Mouse (Mus musculus) heart, embryonic 16.5 days (tissue): ENCODE results near the gene Acer2. TPM values are rescaled to one million over a fixed set of nuclear protein-coding genes. Genes with fewer than 3 reads are reported as not detected.

ENCODE experiments used
- ATAC-seq: fragments of 200-750 bp; cut with Nextera tagmentation; replicated peaks from 2 replicates; pipeline ENCODE4 v1.8.0; 2017; ENCODE audit warnings: moderate number of reproducible peaks; ENCODE audit not compliant: insufficient read depth, low FRiP score; ENCODE audit errors: extremely low read depth
- H3K27ac ChIP-seq: fragments of 300-500 bp; sonication (generic); 2 replicates; pipeline ENCODE4 v1.5.1; 2014; ENCODE audit warnings: mild to moderate bottlenecking, low read length, control low read depth, moderate library complexity
- H3K27me3 ChIP-seq: fragments of 300-500 bp; sonication (generic); 2 replicates; pipeline ENCODE4 v1.6.1; 2014; ENCODE audit warnings: low read length, mixed read lengths; ENCODE audit not compliant: control insufficient read depth, insufficient read depth
- H3K36me3 ChIP-seq: fragments of 300-500 bp; sonication (generic); 2 replicates; pipeline ENCODE4 v1.6.1; 2014; ENCODE audit not compliant: control insufficient read depth, insufficient read depth
- H3K4me1 ChIP-seq: fragments of 300-500 bp; sonication (generic); 2 replicates; pipeline ENCODE4 v1.6.1; 2014; ENCODE audit warnings: low read length, mixed read lengths; ENCODE audit not compliant: control insufficient read depth, insufficient read depth
- H3K4me2 ChIP-seq: fragments of 300-500 bp; sonication (generic); 2 replicates; pipeline ENCODE4 v1.6.1; 2014; ENCODE audit warnings: low read depth, mild to moderate bottlenecking, control low read depth, low read length
- H3K4me3 ChIP-seq: fragments of 300-500 bp; sonication (generic); 2 replicates; pipeline ENCODE4 v1.5.1; 2014; ENCODE audit warnings: mild to moderate bottlenecking, control low read depth, low read length
- H3K9ac ChIP-seq: fragments of 300-500 bp; sonication (generic); 2 replicates; pipeline ENCODE4 v1.6.1; 2014; ENCODE audit warnings: low read length, control low read depth
- H3K9me3 ChIP-seq: fragments of 300-500 bp; sonication (generic); replicated peaks from 2 replicates; pipeline ENCODE4 v1.6.1; 2016; ENCODE audit warnings: low read length; ENCODE audit not compliant: control insufficient read depth
- WGBS: fragments of 180-500 bp; shearing (Covaris S2); extraction: QIAGEN DNeasy Blood & Tissue Kit; methylation state at CpG from one replicate; pipeline ENCODE4 v1.1.7; 2014; 5-methylcytosine and 5-hydroxymethylcytosine counted together
- polyA plus RNA-seq: library from polyadenylated mRNA; unstranded; fragments of >200 nt; fragmentation: Nextera tagmentation; extraction: Ambion mirVana; gene quantifications from 2 replicates; pipeline ENCODE4 v1.2.1, GENCODE M21; 2015

Gene Acer2
- polyA plus RNA-seq, 1 experiment from 2014 or later, result 31.2 TPM

GRCm38 (mm10) chr4:86957576-86958411, 83.6 kb downstream of the Acer2 start:
- H3K27ac ChIP-seq, result no peak overlapping the region
- no peaks in the 10 kb centered on the region for H3K27me3 ChIP-seq
- peaks cover 10% of the 10 kb centered on the region for H3K4me1 ChIP-seq
- no peak overlapping the region for H3K9ac ChIP-seq
- no peak overlapping the region for H3K4me3 ChIP-seq
- no peaks in the 10 kb centered on the region for H3K36me3 ChIP-seq
- H3K9me3 ChIP-seq, result no peaks in the 10 kb centered on the region
- ATAC-seq, result peak; percentile 52; the same call in 1 of the 2 replicates
- 34% methylated on average over 14 of the region's 14 CpGs for WGBS
- peak overlapping the region; percentile 7; the same call in 1 of the 2 replicates for H3K4me2 ChIP-seq

- Histone ChIP-seq H3K4me2 (no peak overlapping the region), H3K4me1 (no peaks in the 10 kb centered on the region), H3K27ac (no peak overlapping the region), H3K36me3 (no peaks in the 10 kb centered on the region), H3K4me3 (no peak overlapping the region), H3K9ac (no peak overlapping the region), H3K27me3 (no peaks in the 10 kb centered on the region), H3K9me3 (0 out of 2 replicates have a peak, but pooled peaks cover 4% of the 10 kb centered on the region)
- WGBS, result 71% methylated on average over 5 of the region's 5 CpGs
- no peak for ATAC-seq
These were observed 103.1 kb downstream of the Acer2 start for GRCm38 (mm10) chr4:86977272-86977671.

Other genes starting within 250 kb of the Acer2 start
- 76.3 and 79.3 TPM in 2 replicates for gene Plin2, start 204.3 kb upstream of the Acer2 start, polyA plus RNA-seq
- gene Dennd4c, start 125.8 kb upstream of the Acer2 start, polyA plus RNA-seq, result 4.6 and 5.6 TPM in 2 replicates
- gene Rps6, start 17.0 kb upstream of the Acer2 start, polyA plus RNA-seq, result 394 and 401 TPM in 2 replicates